Mouse (Mus musculus) stomach, embryonic 14.5 days (tissue): ENCODE results near the gene Gnai2. TPM values are rescaled to one million over a fixed set of nuclear protein-coding genes. Genes with fewer than 3 reads are reported as not detected.
"Not testable (repeated sequence)": the region's sequence is repeated elsewhere in the genome, so short reads cannot be mapped to it uniquely, and the experiment has no call there.

Experiments
- ATAC-seq: fragments of 200-750 bp; cut with Nextera tagmentation; 2 replicates; pipeline ENCODE4 v1.8.0; 2017; ENCODE audit warnings: low read depth, moderate TSS enrichment; ENCODE audit not compliant: insufficient number of reproducible peaks, insufficient read depth, low FRiP score
- H3K27ac ChIP-seq: fragments of 300-500 bp; sonication (generic); 2 replicates; pipeline ENCODE4 v1.5.1; 2014; ENCODE audit warnings: mild to moderate bottlenecking, low read length, moderate library complexity, mixed read lengths
- H3K27me3 ChIP-seq: fragments of 300-500 bp; sonication (generic); 2 replicates; pipeline ENCODE4 v1.6.1; 2014; ENCODE audit warnings: low read length, control low read depth, mixed read lengths; ENCODE audit not compliant: control insufficient read depth, insufficient read depth
- H3K36me3 ChIP-seq: fragments of 300-500 bp; sonication (generic); 2 replicates; pipeline ENCODE4 v1.6.1; 2014; ENCODE audit warnings: mild to moderate bottlenecking, control low read depth, low read length, moderate library complexity, mixed read lengths; ENCODE audit not compliant: control insufficient read depth, insufficient read depth
- H3K4me1 ChIP-seq: fragments of 300-500 bp; sonication (generic); 2 replicates; pipeline ENCODE4 v1.6.1; 2014; ENCODE audit warnings: low read length, control low read depth, mixed read lengths; ENCODE audit not compliant: control insufficient read depth, insufficient read depth
- H3K4me2 ChIP-seq: fragments of 300-500 bp; sonication (generic); replicated peaks from 2 replicates; pipeline ENCODE4 v1.6.1; 2014; ENCODE audit warnings: low read depth, low read length, control low read depth
- H3K4me3 ChIP-seq: fragments of 300-500 bp; sonication (generic); 2 replicates; pipeline ENCODE4 v1.5.1; 2014; ENCODE audit warnings: low read depth, low read length, control low read depth
- H3K9ac ChIP-seq: fragments of 300-500 bp; sonication (generic); replicated peaks from 2 replicates; pipeline ENCODE4 v1.6.1; 2014; ENCODE audit warnings: low read depth, mild to moderate bottlenecking, control low read depth, low read length, moderate library complexity, mixed read lengths
- H3K9me3 ChIP-seq: fragments of 300-500 bp; sonication (generic); 2 replicates; pipeline ENCODE4 v1.6.1; 2016; ENCODE audit warnings: low read depth, low read length, control low read depth; ENCODE audit not compliant: control insufficient read depth
- WGBS: fragments of 180-500 bp; shearing (Covaris S2); extraction: QIAGEN DNeasy Blood & Tissue Kit; methylation state at CpG from one replicate; pipeline ENCODE4 v1.1.7; 2014; 5-methylcytosine and 5-hydroxymethylcytosine counted together
- polyA plus RNA-seq: library from polyadenylated mRNA; unstranded; fragments of >200 nt; fragmentation: Nextera tagmentation; extraction: Ambion mirVana; gene quantifications from 2 replicates; pipeline ENCODE4 v1.2.1, GENCODE M21; 2014

Gene Gnai2
- polyA plus RNA-seq: 359 TPM in 2 replicates

DNA sequence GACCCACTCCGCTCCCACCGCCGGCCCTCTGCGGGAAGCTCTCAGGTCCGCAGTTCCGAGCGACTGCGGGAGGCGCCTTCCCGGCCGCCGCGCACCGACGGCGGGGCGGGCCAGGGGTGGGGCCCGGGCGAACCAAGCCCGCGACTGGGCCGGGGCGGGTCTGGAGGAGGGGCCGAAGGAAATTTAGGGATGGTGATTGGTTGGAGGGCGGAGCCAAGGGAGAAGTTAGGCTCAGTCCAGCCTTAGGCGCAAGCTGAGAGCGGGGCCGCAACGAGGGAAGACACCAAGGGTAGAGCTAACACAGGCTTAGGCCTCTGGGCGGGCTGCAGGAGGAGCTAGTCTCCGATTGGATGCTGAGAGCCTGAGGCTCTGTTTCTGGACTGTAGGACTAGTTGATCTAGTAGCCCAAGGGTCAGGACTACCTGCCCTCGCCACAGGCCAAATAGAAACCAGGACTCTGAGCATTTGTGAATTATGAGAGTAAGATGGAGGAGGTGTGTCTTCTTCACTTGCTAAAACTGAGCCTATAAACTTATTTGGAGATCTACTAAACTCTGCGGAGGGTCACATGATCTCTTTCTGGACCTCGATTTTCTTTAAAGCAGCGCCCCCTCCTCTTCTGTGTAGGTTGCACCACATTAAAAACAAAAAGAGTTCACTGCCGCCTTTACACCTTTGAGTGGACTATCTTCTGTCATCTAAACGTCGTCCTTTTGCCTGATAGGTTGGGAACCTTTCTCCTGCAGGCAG, at the start of gene Gnai2:
Gene Gnai2 (minus strand): TSS at position 89 of the 750 bp plus-strand sequence.
- H3K4me3 ChIP-seq: peak within 1 kb of the TSS; percentile 85
- no peaks in the 10 kb centered on the region for H3K27me3 ChIP-seq
- WGBS: 2% methylated on average over 38 of the region's 38 CpGs
- H3K36me3 ChIP-seq: no peaks in the 10 kb centered on the region
- H3K27ac ChIP-seq: peak within 1 kb of the TSS; percentile 95
- H3K4me1 ChIP-seq: peaks cover 29% of the 10 kb centered on the region
- peak within 1 kb of the TSS; percentile 89 for H3K9ac ChIP-seq
- H3K9me3 ChIP-seq: no peaks in the 10 kb centered on the region
- H3K4me2 ChIP-seq: peak within 1 kb of the TSS; percentile 95
- peak; percentile 97 for ATAC-seq

DNA sequence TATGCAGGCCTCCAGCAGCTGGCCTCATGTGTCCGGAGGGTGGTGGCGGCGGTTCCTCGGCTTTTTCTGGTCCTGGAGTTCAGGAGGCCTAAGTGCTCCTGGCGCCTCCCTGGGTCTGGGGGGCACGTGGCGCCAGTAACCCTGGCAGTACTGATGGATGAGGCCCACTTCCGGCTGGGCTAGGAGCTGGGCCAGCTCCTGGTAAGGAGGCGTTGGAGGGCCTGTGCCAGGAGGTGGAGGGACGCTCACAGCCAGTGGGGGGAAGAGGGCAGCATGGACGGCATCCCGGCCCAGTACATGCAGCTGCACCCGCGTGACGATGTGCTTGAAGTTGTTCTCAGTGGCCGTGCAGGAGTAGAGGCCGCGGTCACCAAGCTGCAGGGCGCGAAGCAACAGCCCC, 47.2 kb upstream of the Gnai2 start:
- Histone ChIP-seq H3K4me2 (no peak overlapping the region), H3K4me3 (no peak overlapping the region), H3K27ac (no peak overlapping the region), H3K36me3 (peaks cover 44% of the 10 kb centered on the region), H3K9ac (no peak overlapping the region), H3K4me1 (no peaks in the 10 kb centered on the region), H3K27me3 (0 out of 2 replicates have a peak, but pooled peaks cover 2% of the 10 kb centered on the region), H3K9me3 (no peaks in the 10 kb centered on the region)
- WGBS: 73% methylated on average over 20 of the region's 20 CpGs
- ATAC-seq: no peak

DNA sequence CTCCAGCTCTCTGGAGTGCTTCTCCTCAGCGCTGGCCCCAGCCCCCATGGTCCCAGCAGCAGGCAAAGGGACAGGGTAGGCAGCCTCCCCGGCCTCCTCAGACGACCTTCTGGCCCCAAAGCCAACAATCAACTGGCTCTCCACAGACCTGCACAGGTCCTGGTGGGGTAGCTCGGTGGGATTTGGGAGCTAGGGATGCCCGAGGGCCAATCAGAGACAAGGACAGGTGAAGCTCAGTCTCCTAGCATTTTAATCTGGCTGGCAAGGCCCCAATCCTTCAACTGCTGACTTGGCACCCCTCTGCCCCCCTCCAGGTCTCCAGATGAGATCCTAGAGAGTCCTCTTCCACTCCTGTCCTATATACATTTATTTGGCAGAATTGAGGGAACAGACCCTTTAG, 44.3 kb upstream of the Gnai2 start, which contains the start of gene Gnat1:
Gene Gnat1 (minus strand): TSS at position 212 of the 400 bp plus-strand sequence.
- H3K27me3 ChIP-seq: peaks cover 26% of the 10 kb centered on the region
- H3K4me2 ChIP-seq: no peak within 1 kb of the TSS
- H3K9ac ChIP-seq: no peak within 1 kb of the TSS
- no peak within 1 kb of the TSS for H3K27ac ChIP-seq
- ATAC-seq: no peak
- H3K4me1 ChIP-seq: peaks cover 8% of the 10 kb centered on the region
- H3K36me3 ChIP-seq: peaks cover 22% of the 10 kb centered on the region
- 39% methylated on average over 5 of the region's 5 CpGs for WGBS
- H3K4me3 ChIP-seq: no peak within 1 kb of the TSS
- no peaks in the 10 kb centered on the region for H3K9me3 ChIP-seq

DNA sequence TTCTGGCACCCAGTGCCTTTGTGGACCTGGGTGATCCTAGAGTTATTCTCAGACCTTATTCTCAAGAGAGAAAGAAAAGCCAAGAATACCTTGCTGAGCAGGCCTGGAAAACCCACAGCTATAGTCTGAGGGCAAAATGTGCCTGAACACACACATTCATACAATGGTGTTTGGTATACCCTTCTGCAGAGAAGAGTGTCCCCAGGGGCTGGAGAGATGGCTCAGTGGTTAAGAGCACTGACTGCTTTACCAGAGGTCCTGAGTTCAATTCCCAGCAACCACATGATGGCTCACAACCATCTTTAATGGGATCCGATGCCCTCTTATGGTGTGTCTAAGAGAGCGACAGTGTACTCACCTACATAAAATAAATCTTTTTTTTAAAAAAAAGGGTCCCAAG, 43.7 kb upstream of the Gnai2 start:
- WGBS: 88% methylated on average over 2 of the region's 2 CpGs
- H3K4me2 ChIP-seq: no peak overlapping the region
- peaks cover 8% of the 10 kb centered on the region for H3K4me1 ChIP-seq
- peaks cover 26% of the 10 kb centered on the region for H3K27me3 ChIP-seq
- ATAC-seq: no peak
- H3K36me3 ChIP-seq: peaks cover 16% of the 10 kb centered on the region
- H3K4me3 ChIP-seq: no peak overlapping the region
- no peak overlapping the region for H3K27ac ChIP-seq
- no peaks in the 10 kb centered on the region for H3K9me3 ChIP-seq
- no peak overlapping the region for H3K9ac ChIP-seq

DNA sequence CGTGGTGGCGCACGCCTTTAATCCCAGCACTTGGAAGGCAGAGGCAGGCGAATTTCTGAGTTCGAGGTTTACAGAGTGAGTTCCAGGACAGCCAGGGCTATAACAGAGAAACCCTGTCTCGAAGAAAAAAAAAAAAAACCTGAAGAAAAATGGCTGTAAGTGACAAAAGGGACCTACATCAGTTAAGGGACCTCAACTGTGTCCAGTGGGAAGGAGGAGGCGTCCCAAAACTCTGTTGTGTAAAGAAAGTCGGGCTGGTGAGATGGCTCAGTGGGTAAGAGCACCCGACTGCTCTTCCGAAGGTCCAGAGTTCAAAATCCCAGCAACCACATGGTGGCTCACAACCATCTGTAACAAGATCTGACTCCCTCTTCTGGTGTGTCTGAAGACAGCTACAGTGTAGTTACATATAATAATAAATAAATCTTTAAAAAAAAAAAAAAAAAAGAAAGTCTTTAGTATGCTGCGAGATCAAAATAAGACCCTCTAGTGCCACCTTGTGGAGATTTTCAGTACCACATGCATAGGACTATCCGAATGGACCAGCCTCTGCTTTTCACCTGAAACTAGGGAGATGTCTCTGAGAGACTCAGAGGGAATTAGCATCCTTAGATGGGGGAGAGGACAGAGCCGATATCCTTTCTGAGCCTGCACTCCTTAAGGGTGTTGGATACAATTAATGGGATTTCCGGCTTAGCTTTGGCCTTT, 42.8 kb upstream of the Gnai2 start:
- Histone ChIP-seq H3K27me3 (peaks cover 26% of the 10 kb centered on the region), H3K36me3 (peaks cover 10% of the 10 kb centered on the region)
- not testable (repeated sequence) for H3K4me2 ChIP-seq, ATAC-seq, H3K9me3 ChIP-seq, H3K9ac ChIP-seq, H3K4me1 ChIP-seq, H3K4me3 ChIP-seq, H3K27ac ChIP-seq
- WGBS: 30% methylated on average over 14 of the region's 14 CpGs

DNA sequence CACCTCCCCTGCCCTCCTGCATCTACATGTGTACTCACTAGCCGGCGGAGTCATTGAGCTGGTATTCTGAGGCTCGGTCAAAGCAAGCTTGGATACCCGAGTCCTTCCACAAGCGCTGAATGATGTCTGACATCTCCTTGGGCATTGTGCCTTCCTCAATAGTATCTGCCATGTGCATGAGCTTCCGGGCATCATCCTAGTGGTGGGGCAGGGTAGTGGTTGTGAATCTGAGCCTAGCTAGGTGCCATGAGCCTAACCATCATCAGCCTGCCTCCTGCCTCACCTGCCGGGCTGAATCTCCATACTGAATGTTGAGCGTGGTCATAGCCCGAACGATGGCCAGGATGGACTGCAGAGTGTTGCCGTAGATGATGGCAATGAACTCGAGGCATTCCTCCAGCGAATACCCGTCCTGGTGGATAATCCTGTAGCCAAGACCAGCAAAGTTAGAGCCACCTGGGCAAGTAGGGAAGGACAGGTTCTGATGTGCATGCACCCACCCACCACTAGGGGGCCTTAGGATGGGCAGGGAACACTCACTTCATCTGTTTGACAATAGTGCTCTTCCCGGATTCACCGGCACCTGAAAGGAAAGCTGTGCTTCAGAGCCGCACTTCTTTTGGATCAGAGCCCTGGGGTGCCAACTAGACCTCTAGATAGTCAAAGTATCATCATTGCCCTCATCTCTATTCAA, 42.1 kb upstream of the Gnai2 start:
- Histone ChIP-seq H3K27ac (no peak overlapping the region), H3K9me3 (no peaks in the 10 kb centered on the region), H3K27me3 (peaks cover 26% of the 10 kb centered on the region), H3K4me3 (no peak overlapping the region), H3K36me3 (peaks cover 5% of the 10 kb centered on the region; the same call in 1 of the 2 replicates), H3K4me1 (peaks cover 8% of the 10 kb centered on the region), H3K9ac (no peak overlapping the region), H3K4me2 (no peak overlapping the region; the same call in 1 of the 2 replicates)
- ATAC-seq: no peak
- 15% methylated on average over 17 of the region's 17 CpGs for whole genome bisulfite sequencing

DNA sequence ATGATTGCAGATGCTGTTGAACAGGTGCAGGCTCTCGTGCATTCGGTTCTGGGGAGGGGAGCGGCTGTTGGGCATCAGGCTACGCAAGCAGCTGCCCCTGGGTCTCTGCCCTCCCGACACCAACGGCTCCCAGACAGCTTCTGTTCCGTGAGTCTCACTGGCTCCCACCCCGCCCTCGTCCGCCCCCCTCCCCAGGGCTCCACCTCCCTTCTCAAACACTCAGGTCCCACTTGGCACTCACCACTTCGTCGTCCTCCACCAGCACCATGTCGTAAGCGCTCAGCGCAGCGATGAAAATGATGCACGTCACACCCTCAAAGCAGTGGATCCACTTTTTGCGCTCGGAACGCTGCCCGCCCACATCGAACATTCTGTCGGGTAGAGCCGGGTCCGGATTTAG, 41.1 kb upstream of the Gnai2 start:
- WGBS: 3% methylated on average over 25 of the region's 25 CpGs
- Histone ChIP-seq H3K9ac (no peak overlapping the region), H3K4me1 (peaks cover 8% of the 10 kb centered on the region), H3K9me3 (no peaks in the 10 kb centered on the region), H3K27ac (no peak overlapping the region), H3K4me2 (peak overlapping the region; percentile 49), H3K36me3 (no peaks in the 10 kb centered on the region), H3K4me3 (peak overlapping the region; percentile 19), H3K27me3 (peaks cover 26% of the 10 kb centered on the region)
- ATAC-seq: peak; percentile 14; the same call in 1 of the 2 replicates

DNA sequence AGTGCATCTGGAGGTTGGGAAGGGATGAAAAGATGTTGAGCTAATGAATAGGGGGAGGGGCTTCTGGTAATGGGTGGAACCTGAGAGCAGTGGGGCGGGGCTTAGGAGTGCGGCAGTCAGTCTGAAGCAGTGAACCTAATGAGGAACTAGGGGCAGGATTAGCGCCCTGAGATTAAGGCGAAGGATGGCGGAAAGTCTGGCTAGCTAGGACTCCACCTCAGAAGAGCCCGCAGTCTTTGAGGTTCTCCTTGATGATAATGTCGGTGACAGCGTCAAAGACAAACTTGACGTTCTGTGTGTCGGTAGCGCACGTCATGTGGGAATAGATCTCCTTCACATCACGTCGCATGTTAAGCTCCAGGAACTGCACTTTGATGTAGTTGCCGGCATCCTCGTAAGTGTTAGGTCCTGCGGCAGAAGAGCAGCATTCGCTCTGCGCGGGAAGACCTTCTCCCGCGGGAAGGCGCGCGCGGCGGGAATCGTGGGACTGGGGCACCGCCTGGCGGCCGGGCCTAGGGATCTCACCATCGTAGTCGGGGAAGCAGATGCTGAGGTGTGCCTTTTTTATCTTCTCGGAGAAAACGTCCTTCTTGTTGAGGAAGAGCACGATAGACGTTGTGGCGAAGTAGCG, 40.6 kb upstream of the Gnai2 start:
- Histone ChIP-seq H3K4me3 (peak overlapping the region; percentile 19), H3K9ac (peak overlapping the region; percentile 25; the same call in 1 of the 2 replicates), H3K9me3 (no peaks in the 10 kb centered on the region), H3K27ac (no peak overlapping the region), H3K27me3 (peaks cover 26% of the 10 kb centered on the region), H3K4me1 (peaks cover 8% of the 10 kb centered on the region), H3K36me3 (no peaks in the 10 kb centered on the region), H3K4me2 (peak overlapping the region; percentile 49)
- 1% methylated on average over 39 of the region's 39 CpGs for WGBS
- ATAC-seq: peak; percentile 49; the same call in 1 of the 2 replicates
